Mouse (Mus musculus) forebrain, postnatal 0 days (tissue): ENCODE data around the gene 9930104L06Rik. TPM values are rescaled to one million over a fixed set of nuclear protein-coding genes. Genes with fewer than 3 reads are reported as not detected.

Experiments
- ATAC-seq: fragments of 200-750 bp; cut with Nextera tagmentation; 2 replicates; pipeline ENCODE4 v1.8.0; 2017; ENCODE audit warnings: mild to moderate bottlenecking, moderate library complexity
- DNase-seq: peaks from one replicate; pipeline ENCODE4 v3.0.0-alpha.2; 2015
- H3K27ac ChIP-seq: fragments of 300-500 bp; sonication (generic); 2 replicates; pipeline ENCODE4 v1.5.1; 2014; ENCODE audit warnings: low read depth, mild to moderate bottlenecking, antibody characterized with exemption, low read length, moderate library complexity, mixed read lengths
- H3K27me3 ChIP-seq: fragments of 300-500 bp; sonication (generic); 2 replicates; pipeline ENCODE4 v1.6.1; 2014; ENCODE audit warnings: mild to moderate bottlenecking, low read length, mixed read lengths; ENCODE audit not compliant: insufficient read depth
- H3K36me3 ChIP-seq: fragments of 300-500 bp; sonication (generic); 2 replicates; pipeline ENCODE4 v1.6.1; 2014; ENCODE audit warnings: mild to moderate bottlenecking, moderate library complexity; ENCODE audit not compliant: insufficient read depth
- H3K4me1 ChIP-seq: fragments of 300-500 bp; sonication (generic); 2 replicates; pipeline ENCODE4 v1.6.1; 2014; ENCODE audit warnings: antibody characterized with exemption; ENCODE audit not compliant: insufficient read depth
- H3K4me2 ChIP-seq: fragments of 300-500 bp; sonication (generic); 2 replicates; pipeline ENCODE4 v1.6.1; 2014; ENCODE audit warnings: low read depth, mild to moderate bottlenecking, moderate library complexity
- H3K4me3 ChIP-seq: fragments of 300-500 bp; sonication (generic); 2 replicates; pipeline ENCODE4 v1.5.1; 2014; ENCODE audit warnings: low read depth, low read length, mixed read lengths
- H3K9ac ChIP-seq: fragments of 300-500 bp; sonication (generic); 2 replicates; pipeline ENCODE4 v1.6.1; 2014; ENCODE audit warnings: mild to moderate bottlenecking
- H3K9me3 ChIP-seq: fragments of 300-500 bp; sonication (generic); 2 replicates; pipeline ENCODE4 v1.6.1; 2016; ENCODE audit warnings: low read length
- CTCF ChIP-seq: sonication (generic); IDR thresholded peaks from 2 replicates; pipeline ENCODE4 v1.5.1; 2016; ENCODE audit warnings: antibody characterized with exemption, control low read depth, low read depth
- WGBS: fragments of 180-500 bp; shearing (Covaris S2); extraction: QIAGEN DNeasy Blood & Tissue Kit; methylation state at CpG from one replicate; pipeline ENCODE4 v1.1.7; 2014; 5-methylcytosine and 5-hydroxymethylcytosine counted together
- polyA plus RNA-seq: library from polyadenylated mRNA; unstranded; fragments of >200 nt; fragmentation: Nextera tagmentation; extraction: Ambion mirVana; gene quantifications from 2 replicates; pipeline ENCODE4 v1.2.1, GENCODE M21; 2015
- total RNA-seq: library from RNA; depleted of rRNA; stranded (reverse); fragments of >200 nt; gene quantifications from 2 replicates; pipeline ENCODE4 v1.2.3, GENCODE M21; 2014

9930104L06Rik gene
- total and polyA plus RNA-seq, 2 experiments from 2014 or later: 8.7 to 36.1 TPM

- H3K27ac ChIP-seq: no peak overlapping the region; the same call in 1 of the 2 replicates
- H3K9ac ChIP-seq: no peak overlapping the region
- H3K4me1 ChIP-seq: peaks cover 5% of the 10 kb centered on the region; the same call in 1 of the 2 replicates
- DNase-seq (peak; percentile 51), ATAC-seq (peak; percentile 76)
- 29% methylated on average over 5 of the region's 5 CpGs for WGBS
- no peak overlapping the region for H3K4me2 ChIP-seq
- no peaks in the 10 kb centered on the region for H3K36me3 ChIP-seq
- H3K4me3 ChIP-seq: no peak overlapping the region
- no peak for TF ChIP-seq CTCF
- H3K27me3 ChIP-seq: no peaks in the 10 kb centered on the region
- H3K9me3 ChIP-seq: no peaks in the 10 kb centered on the region
Observed at GRCm38 (mm10) chr4:124970677-124971076, 33.8 kb downstream of the 9930104L06Rik start.

DNA sequence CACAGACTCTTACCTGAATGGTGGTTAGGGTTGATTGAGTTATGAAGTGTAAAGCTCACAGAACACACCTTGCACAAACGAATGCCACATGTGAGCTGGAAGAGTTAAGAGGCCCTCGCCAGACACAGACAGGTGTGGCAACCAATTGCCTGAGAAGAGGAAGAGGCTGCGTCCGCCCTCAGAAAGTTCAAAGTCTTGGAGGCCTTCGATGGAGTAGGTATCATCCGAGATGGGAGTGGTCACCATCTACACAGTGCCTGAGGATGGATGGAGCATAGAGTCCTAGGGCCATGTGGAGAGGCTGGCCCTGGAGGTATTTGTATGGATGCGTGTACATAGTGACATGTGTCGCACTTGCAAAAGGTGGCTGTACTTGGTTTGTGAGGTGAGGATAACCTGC lies 34.2 kb downstream of the 9930104L06Rik start:
- no peak overlapping the region for H3K4me2 ChIP-seq
- DNase-seq: peak; percentile 12
- H3K4me1 ChIP-seq: peaks cover 5% of the 10 kb centered on the region; the same call in 1 of the 2 replicates
- 86% methylated on average over 8 of the region's 8 CpGs for WGBS
- no peak overlapping the region for H3K4me3 ChIP-seq
- TF ChIP-seq CTCF: no peak
- H3K36me3 ChIP-seq: no peaks in the 10 kb centered on the region
- no peaks in the 10 kb centered on the region for H3K9me3 ChIP-seq
- H3K27me3 ChIP-seq: no peaks in the 10 kb centered on the region
- H3K9ac ChIP-seq: no peak overlapping the region
- no peak for ATAC-seq
- peak overlapping the region; percentile 45; the same call in 1 of the 2 replicates for H3K27ac ChIP-seq

GRCm38 (mm10) chr4:124972316-124972715 lies 35.5 kb downstream of the 9930104L06Rik start:
- H3K27ac ChIP-seq: no peak overlapping the region
- WGBS: 73% methylated on average over 9 of the region's 9 CpGs
- no peaks in the 10 kb centered on the region for H3K9me3 ChIP-seq
- no peak overlapping the region for H3K4me2 ChIP-seq
- ATAC-seq (no peak), DNase-seq (no peak)
- no peaks in the 10 kb centered on the region for H3K36me3 ChIP-seq
- no peak overlapping the region for H3K9ac ChIP-seq
- H3K27me3 ChIP-seq: no peaks in the 10 kb centered on the region
- no peak overlapping the region for H3K4me3 ChIP-seq
- H3K4me1 ChIP-seq: peaks cover 5% of the 10 kb centered on the region; the same call in 1 of the 2 replicates
- no peak for TF ChIP-seq CTCF

- no peak for DNase-seq
- no peak overlapping the region for H3K9ac ChIP-seq
- H3K9me3 ChIP-seq: no peaks in the 10 kb centered on the region
- H3K27me3 ChIP-seq: no peaks in the 10 kb centered on the region
- H3K27ac ChIP-seq: no peak overlapping the region
- no peak overlapping the region for H3K4me2 ChIP-seq
- no peaks in the 10 kb centered on the region for H3K36me3 ChIP-seq
- peaks cover 5% of the 10 kb centered on the region; the same call in 1 of the 2 replicates for H3K4me1 ChIP-seq
- H3K4me3 ChIP-seq: no peak overlapping the region
- TF ChIP-seq CTCF: no peak
- ATAC-seq: no peak
- 72% methylated on average over 2 of the region's 2 CpGs for WGBS
Observed at GRCm38 (mm10) chr4:124973296-124973695, 36.4 kb downstream of the 9930104L06Rik start.

DNA sequence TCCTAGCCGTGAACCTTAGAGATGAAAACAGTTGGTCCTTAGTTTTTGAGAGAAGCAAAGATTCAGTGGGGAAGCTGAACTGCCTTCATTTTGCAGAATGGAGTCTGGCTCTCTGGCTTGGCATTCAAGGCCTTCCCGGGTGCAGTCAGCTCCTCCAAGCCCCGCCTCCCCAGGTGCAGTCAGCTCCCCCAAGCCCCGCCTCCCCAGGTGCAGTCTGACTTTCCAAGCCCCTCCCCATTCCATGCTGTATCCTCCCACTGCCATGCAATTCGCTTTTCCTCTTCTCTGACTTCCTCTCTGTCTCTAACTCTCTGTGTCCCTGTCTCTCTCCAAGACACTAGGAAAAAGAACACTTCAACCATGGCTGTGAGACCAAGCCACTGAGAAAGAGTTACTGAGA lies 41.4 kb downstream of the 9930104L06Rik start:
- peaks cover 1% of the 10 kb centered on the region; the same call in 1 of the 2 replicates for H3K27me3 ChIP-seq
- no peak overlapping the region for H3K9ac ChIP-seq
- no peaks in the 10 kb centered on the region for H3K4me1 ChIP-seq
- no peaks in the 10 kb centered on the region for H3K36me3 ChIP-seq
- WGBS: 41% methylated on average over 5 of the region's 5 CpGs
- no peaks in the 10 kb centered on the region for H3K9me3 ChIP-seq
- TF ChIP-seq CTCF: no peak
- no peak for ATAC-seq
- no peak for DNase-seq
- H3K4me2 ChIP-seq: no peak overlapping the region
- H3K27ac ChIP-seq: no peak overlapping the region
- H3K4me3 ChIP-seq: no peak overlapping the region

- peaks cover 55% of the 10 kb centered on the region for H3K27me3 ChIP-seq
- ATAC-seq: peak; percentile 68
- no peak for DNase-seq
Observed at GRCm38 (mm10) chr4:124983893-124984526, 47.2 kb downstream of the 9930104L06Rik start.

DNA sequence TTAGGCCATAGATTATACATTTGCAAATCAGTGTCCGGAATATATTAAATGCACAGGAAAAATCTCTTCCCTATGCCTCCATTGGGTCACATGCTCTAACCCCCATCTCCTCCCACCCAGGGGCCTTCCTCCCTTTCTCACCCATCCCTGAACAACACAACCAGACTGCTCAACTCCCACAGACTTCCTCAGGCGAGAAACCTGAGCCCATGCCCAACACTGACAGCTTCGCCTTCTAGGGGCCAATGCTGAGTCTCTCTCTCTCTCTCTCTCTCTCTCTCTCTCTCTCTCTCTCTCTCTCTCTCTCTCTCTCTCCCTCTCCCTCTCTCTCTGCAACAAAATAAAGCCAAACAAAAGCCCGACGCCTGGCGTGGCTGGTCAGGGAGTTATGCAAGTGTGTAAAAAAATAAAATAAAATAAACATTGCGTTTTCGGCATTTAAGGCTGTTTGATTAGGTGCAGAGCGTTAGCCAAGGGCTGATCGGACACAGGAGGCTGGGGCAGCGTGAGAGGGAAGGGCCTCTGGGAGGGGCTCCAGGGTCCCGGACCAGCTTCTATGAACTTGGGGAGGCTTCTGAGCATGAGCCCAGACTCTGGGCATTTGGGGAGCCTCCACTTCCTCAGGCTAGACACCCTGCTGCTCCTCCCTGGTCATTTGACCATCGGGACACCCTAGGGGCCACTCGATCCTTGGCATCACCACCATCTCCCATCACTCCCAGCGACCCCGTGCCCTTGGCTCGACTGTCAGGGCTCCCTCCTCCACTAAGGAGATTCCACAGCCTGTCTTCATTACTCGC lies 48.2 kb downstream of the 9930104L06Rik start:
- Histone ChIP-seq H3K9ac (no peak overlapping the region), H3K4me2 (no peak overlapping the region), H3K4me3 (no peak overlapping the region), H3K27me3 (peaks cover 66% of the 10 kb centered on the region), H3K27ac (no peak overlapping the region), H3K36me3 (no peaks in the 10 kb centered on the region), H3K9me3 (no peaks in the 10 kb centered on the region), H3K4me1 (no peaks in the 10 kb centered on the region; the same call in 1 of the 2 replicates)
- DNase-seq: no peak
- no peak for ATAC-seq
- 12% methylated on average over 18 of the region's 18 CpGs for WGBS
- no peak for TF ChIP-seq CTCF

More at GRCm38 (mm10) chr4:124983893-124984526, 47.2 kb downstream of the 9930104L06Rik start:
- Histone ChIP-seq H3K36me3 (no peaks in the 10 kb centered on the region), H3K9me3 (no peaks in the 10 kb centered on the region), H3K9ac (no peak overlapping the region), H3K4me3 (no peak overlapping the region), H3K4me1 (no peaks in the 10 kb centered on the region; the same call in 1 of the 2 replicates), H3K27ac (no peak overlapping the region), H3K4me2 (no peak overlapping the region)
- WGBS: 20% methylated on average over 9 of the region's 9 CpGs
- TF ChIP-seq CTCF: peak; percentile 35; the same call in 1 of the 2 replicates
